Mouse (Mus musculus) heart, postnatal 0 days (tissue): ENCODE results near the gene Atp5g3. TPM values are rescaled to one million over a fixed set of nuclear protein-coding genes. Genes with fewer than 3 reads are reported as not detected.

ENCODE experiments used
- ATAC-seq: fragments of 200-750 bp; cut with Nextera tagmentation; 2 replicates; pipeline ENCODE4 v1.8.0; 2017; ENCODE audit warnings: low read depth, moderate number of reproducible peaks, moderate library complexity; ENCODE audit not compliant: insufficient read depth
- DNase-seq: peaks from one replicate; pipeline ENCODE4 v3.0.0-alpha.2; 2016; ENCODE audit warnings: low spot score
- H3K27ac ChIP-seq: fragments of 300-500 bp; sonication (generic); 2 replicates; pipeline ENCODE4 v1.5.1; 2014; ENCODE audit warnings: low read depth, mild to moderate bottlenecking
- H3K27me3 ChIP-seq: fragments of 300-500 bp; sonication (generic); 2 replicates; pipeline ENCODE4 v1.6.1; 2014; ENCODE audit warnings: low read length, mixed read lengths; ENCODE audit not compliant: control insufficient read depth, insufficient read depth
- H3K36me3 ChIP-seq: fragments of 300-500 bp; sonication (generic); replicated peaks from 2 replicates; pipeline ENCODE4 v1.6.1; 2014; ENCODE audit warnings: low read length, mixed read lengths; ENCODE audit not compliant: control insufficient read depth, insufficient read depth
- H3K4me1 ChIP-seq: fragments of 300-500 bp; sonication (generic); 2 replicates; pipeline ENCODE4 v1.6.1; 2014; ENCODE audit warnings: antibody characterized with exemption; ENCODE audit not compliant: control insufficient read depth, insufficient read depth
- H3K4me2 ChIP-seq: fragments of 300-500 bp; sonication (generic); 2 replicates; pipeline ENCODE4 v1.6.1; 2014; ENCODE audit warnings: low read depth, mild to moderate bottlenecking, low read length, moderate library complexity
- H3K4me3 ChIP-seq: fragments of 300-500 bp; sonication (generic); 2 replicates; pipeline ENCODE4 v1.5.1; 2014; ENCODE audit warnings: low read depth, low read length
- H3K9ac ChIP-seq: fragments of 300-500 bp; sonication (generic); replicated peaks from 2 replicates; pipeline ENCODE4 v1.6.1; 2014; ENCODE audit warnings: low read depth, low read length, mixed read lengths
- H3K9me3 ChIP-seq: fragments of 300-500 bp; sonication (generic); replicated peaks from 2 replicates; pipeline ENCODE4 v1.6.1; 2016; ENCODE audit warnings: low read length; ENCODE audit not compliant: control insufficient read depth
- CTCF ChIP-seq: IDR thresholded peaks from 2 replicates; pipeline ENCODE4 v1.5.1; 2016; ENCODE audit warnings: antibody characterized with exemption, control low read depth, low read depth
- EP300 ChIP-seq: IDR thresholded peaks from 2 replicates; pipeline ENCODE4 v1.6.1; 2016; ENCODE audit warnings: antibody characterized with exemption, low read depth
- WGBS: fragments of 180-500 bp; shearing (Covaris S2); extraction: QIAGEN DNeasy Blood & Tissue Kit; methylation state at CpG from one replicate; pipeline ENCODE4 v1.1.7; 2014; 5-methylcytosine and 5-hydroxymethylcytosine counted together
- polyA plus RNA-seq: library from polyadenylated mRNA; unstranded; fragments of >200 nt; fragmentation: Nextera tagmentation; extraction: Ambion mirVana; gene quantifications from 2 replicates; pipeline ENCODE4 v1.2.1, GENCODE M21; 2015
- total RNA-seq: library from RNA; depleted of rRNA; stranded (reverse); fragments of >200 nt; gene quantifications from 2 replicates; pipeline ENCODE4 v1.2.3, GENCODE M21; 2014; ENCODE audit warnings: low replicate concordance

Gene Atp5g3
- total and polyA plus RNA-seq, 2 experiments from 2014 or later: 1,707 to 6,428 TPM

DNA sequence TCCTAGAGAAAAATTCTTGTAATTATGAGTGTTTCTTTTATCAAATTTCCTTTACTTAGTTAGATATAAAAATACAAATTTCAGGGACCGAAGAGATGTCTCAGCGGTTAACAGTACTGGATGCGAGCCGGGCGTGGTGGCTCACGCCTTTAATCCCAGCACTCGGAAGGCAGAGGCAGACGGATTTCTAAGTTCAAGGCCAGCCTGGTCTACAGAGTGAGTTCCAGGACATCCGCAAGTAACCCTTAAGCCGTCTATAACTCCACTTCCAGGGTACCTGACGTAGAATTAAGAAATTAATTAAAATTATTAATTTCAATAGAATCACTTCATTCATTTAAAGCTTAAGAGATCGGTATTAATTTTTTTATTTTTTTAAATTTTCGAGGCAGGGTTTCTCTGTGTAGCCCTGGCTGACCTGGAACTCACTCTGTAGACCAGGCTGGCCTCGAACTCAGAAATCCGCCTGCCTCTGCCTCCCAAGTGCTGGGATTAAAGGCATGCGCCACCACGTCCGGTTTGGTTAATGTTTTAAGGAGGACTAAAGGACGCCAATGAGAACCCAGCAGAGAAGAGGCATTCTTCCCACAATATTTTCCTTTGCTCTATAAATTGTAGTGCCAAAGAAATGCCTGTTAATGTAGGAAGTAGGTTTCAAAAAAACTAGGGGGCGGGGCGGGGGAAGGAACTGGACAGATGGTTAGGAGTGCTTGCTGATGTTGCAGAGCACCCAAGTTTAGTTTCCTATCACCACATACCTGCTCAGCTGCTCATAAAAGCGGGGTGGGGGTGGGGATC, 17.5 kb downstream of the Atp5g3 start:
- Histone ChIP-seq H3K27me3 (no peaks in the 10 kb centered on the region), H3K9me3 (no peaks in the 10 kb centered on the region), H3K36me3 (no peaks in the 10 kb centered on the region), H3K4me2 (peak overlapping the region; percentile 80), H3K4me3 (peak overlapping the region; percentile 97), H3K27ac (peak overlapping the region; percentile 74), H3K4me1 (peaks cover 7% of the 10 kb centered on the region; the same call in 1 of the 2 replicates), H3K9ac (peak overlapping the region; percentile 65)
- TF ChIP-seq EP300 (no peak), CTCF (no peak)
- DNase-seq: no peak
- WGBS: 58% methylated on average over 22 of the region's 22 CpGs
- no peak for ATAC-seq

DNA sequence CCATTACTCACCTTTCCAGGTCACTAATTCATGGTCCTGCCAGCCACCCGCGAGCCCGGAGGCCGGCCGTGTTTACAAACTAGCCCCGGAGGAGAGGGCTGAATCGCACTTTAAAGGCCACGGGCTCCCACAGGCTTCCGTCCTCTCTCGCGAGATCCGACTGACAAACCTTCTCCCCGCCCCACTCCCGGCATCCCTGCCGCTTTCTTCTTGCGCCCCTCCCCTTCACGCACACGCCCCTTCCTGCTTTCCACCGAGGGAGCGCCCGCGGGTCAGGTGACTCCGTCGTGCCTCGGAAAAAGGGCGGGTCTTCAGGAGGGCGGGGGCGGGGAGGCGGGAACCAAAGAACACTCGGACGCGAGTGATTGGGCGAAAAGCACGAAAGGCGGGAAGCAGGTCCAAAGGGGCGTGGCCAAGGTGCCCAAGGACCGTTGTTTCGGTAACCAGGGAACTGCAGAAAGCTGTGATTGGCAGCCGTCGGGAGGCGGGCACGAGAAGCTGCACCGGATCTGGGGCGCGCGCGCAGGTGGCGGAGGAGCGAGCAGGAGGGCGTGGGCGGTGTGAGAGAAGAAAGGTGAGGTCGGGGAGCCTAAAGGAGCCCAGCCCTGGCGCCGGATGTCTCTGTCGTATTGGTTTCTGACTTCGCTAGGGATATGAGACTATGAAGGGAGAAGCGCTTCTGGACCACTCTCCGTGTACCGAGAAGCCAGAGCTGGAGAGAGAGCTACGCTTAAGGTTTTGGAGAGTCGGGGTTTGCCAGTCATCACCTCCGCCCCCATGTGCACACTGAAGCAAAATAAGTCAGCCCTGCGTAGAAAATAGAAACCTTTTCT, 18.4 kb downstream of the Atp5g3 start, which contains the start of gene Atf2:
Atf2 (minus strand) TSS at position 176 of the 833 bp plus-strand sequence.
- DNase-seq: peak; percentile 98
- Histone ChIP-seq H3K4me1 (peaks cover 7% of the 10 kb centered on the region; the same call in 1 of the 2 replicates), H3K4me2 (peak within 1 kb of the TSS; percentile 99), H3K27me3 (no peaks in the 10 kb centered on the region), H3K4me3 (peak within 1 kb of the TSS; percentile 97), H3K27ac (peak within 1 kb of the TSS; percentile 86), H3K9me3 (no peaks in the 10 kb centered on the region), H3K9ac (peak within 1 kb of the TSS; percentile 97), H3K36me3 (no peaks in the 10 kb centered on the region)
- under 1% methylated on average over 62 of the region's 63 CpGs for WGBS
- ATAC-seq: peak; percentile 98
- TF ChIP-seq CTCF (no peak), EP300 (peak; percentile 93)

DNA sequence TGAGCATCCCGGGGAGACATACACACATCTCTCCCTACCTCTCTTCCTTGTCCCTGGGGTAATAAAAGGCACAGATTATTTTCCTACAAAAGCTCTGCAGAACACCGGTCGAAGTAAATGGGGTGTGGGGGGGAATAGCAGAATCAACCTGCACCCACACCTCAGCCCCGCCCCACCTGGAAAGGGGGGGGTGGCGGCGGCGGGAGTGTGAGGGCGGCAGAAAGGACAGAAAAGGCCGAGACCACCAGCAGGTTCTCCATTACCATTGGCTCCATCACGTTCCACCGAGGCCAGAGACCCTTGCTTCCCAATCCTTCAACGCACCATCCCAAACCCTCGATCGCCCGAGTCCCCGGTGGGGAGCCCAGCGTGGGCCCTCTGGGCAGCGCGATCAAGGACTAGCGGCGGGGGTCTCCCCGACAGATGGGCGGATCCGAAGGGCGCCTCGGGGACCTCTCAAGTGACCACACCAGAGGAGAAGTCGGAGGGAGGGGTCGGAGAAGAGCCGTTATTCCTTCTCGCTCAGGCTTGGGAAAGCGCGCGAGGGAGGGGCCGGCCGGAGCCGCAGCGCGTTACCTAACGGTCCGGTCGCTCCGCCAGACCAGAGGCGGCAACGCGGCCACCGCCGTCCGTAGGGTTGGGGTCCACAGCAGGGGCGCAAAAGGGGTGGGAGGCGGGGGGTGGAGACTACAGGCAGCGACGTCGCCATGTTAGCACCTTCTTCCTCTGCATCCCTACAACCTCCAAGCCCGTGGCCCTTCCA, 19.2 kb downstream of the Atp5g3 start:
- Histone ChIP-seq H3K4me1 (peaks cover 7% of the 10 kb centered on the region; the same call in 1 of the 2 replicates), H3K4me3 (peak overlapping the region; percentile 97), H3K27me3 (no peaks in the 10 kb centered on the region), H3K4me2 (peak overlapping the region; percentile 99), H3K9ac (peak overlapping the region; percentile 97), H3K27ac (peak overlapping the region; percentile 86), H3K9me3 (no peaks in the 10 kb centered on the region), H3K36me3 (no peaks in the 10 kb centered on the region)
- ATAC-seq: peak; percentile 4
- no peak for TF ChIP-seq EP300
- no peak for TF ChIP-seq CTCF
- under 1% methylated on average over 42 of the region's 54 CpGs for WGBS
- DNase-seq: no peak

GRCm38 (mm10) chr2:73885997-73886396, 25.1 kb downstream of the Atp5g3 start:
- H3K9ac ChIP-seq: no peak overlapping the region
- H3K36me3 ChIP-seq: no peaks in the 10 kb centered on the region
- no peak for DNase-seq
- WGBS: 74% methylated on average over 2 of the region's 2 CpGs
- no peaks in the 10 kb centered on the region; the same call in 1 of the 2 replicates for H3K4me1 ChIP-seq
- H3K27me3 ChIP-seq: no peaks in the 10 kb centered on the region
- H3K27ac ChIP-seq: no peak overlapping the region
- no peaks in the 10 kb centered on the region for H3K9me3 ChIP-seq
- no peak for ATAC-seq
- H3K4me3 ChIP-seq: no peak overlapping the region
- TF ChIP-seq CTCF (no peak), EP300 (no peak)
- H3K4me2 ChIP-seq: no peak overlapping the region

DNA sequence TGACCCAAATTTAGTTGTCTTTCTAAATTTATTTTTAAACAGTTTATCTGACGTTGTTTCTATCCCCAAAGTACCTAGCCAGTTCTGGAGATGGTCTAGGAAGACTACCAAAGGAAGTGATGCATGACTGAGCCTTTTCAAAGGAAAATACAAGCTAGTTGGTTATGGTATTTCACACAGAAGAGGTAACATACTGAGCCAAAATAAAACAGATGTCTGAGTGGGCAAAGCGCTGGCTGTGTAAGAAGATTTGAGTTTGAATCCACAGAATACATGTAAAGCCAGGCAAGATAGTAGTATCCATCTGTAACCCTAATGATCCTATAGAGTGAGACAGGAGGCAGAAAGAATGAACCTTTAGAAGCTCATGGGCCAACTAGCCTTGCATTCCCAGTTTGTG, 33.2 kb downstream of the Atp5g3 start:
- Histone ChIP-seq H3K4me3 (no peak overlapping the region), H3K4me1 (peaks cover 6% of the 10 kb centered on the region; the same call in 1 of the 2 replicates), H3K36me3 (0 out of 2 replicates have a peak, but pooled peaks cover 14% of the 10 kb centered on the region), H3K9ac (no peak overlapping the region), H3K9me3 (no peaks in the 10 kb centered on the region), H3K27ac (no peak overlapping the region), H3K4me2 (no peak overlapping the region), H3K27me3 (no peaks in the 10 kb centered on the region)
- TF ChIP-seq CTCF: no peak
- DNase-seq (no peak), ATAC-seq (no peak)
- 86% methylated on average over 2 of the region's 2 CpGs for WGBS
